Mouse (Mus musculus) monocyte, adult 59 days (primary cell): Measurements from ENCODE around the gene Slc3a1. TPM values are rescaled to one million over a fixed set of nuclear protein-coding genes. Genes with fewer than 3 reads are reported as not detected.

Experiments
- total RNA-seq, 2 experiments: library from RNA; stranded (reverse); gene quantifications; one replicate each; pipeline ENCODE4 v1.2.4; 2023

The Slc3a1 gene
- total RNA-seq: not detected

GRCm38 (mm10) chr17:85028093-85028739, at the start of gene Slc3a1:
Gene Slc3a1 (plus strand): TSS chr17:85028376.

DNA sequence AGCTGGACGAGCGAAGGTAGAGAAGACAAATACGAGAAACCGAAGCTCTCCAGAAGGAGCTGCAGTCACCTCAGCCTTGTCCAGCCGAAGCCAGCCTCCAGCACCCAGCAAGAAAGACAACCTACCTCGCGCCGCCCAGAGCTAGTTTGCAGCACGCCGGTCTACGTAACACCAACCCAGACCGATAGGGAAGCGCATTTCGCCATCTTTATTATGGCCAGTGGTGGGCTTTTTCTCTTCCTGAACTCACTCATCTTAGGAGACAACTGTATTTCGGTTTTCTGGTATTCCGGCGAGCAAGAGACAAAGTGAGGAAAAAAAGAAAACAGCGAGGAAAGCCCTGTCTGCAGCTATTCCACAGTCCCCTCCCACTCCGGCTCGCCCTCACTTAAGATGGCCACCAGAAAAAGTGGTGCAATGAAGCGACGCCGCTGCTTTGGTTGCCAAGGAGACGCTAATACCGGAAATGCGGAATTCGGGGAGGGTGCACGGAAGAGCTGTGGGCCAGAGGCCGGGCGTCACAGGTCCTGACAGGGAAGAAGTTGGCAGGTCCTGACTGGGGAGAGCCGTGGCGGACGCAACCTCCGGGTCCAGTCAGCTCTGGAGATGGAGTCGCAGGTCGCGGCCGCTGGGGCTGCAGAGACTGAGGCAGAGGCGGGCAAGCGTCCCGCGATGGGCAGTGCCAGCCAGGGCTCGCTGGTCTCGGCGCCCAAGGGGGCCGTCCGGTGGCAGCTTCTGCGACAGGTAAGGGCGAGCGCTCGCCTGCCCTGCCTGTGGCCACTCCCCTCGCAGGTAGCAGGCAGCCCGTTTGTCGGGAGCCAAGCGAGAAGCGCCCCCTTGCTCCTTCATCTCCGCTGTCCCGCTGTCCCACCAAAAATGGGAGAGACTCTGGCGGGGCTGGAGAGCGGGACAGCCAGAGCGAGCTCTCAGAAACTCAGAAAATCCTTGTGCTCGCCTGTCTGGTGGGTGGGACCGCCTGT, 62.2 kb downstream of the Slc3a1 start, which contains the start of the genes Prepl and Camkmt:
Prepl (minus strand) TSS at position 122 of the 980 bp plus-strand sequence.
Camkmt (plus strand) TSS at position 433 of the 980 bp plus-strand sequence.

Other genes with a start within 250 kb of the Slc3a1 start
- 10 to 100 TPM; 21.1 to 27.5 TPM for gene Lrpprc, start 237.6 kb upstream of the Slc3a1 start, total RNA-seq
- 10 to 100 TPM; 44.8 to 55.1 TPM for gene Ppm1b, start 71.6 kb upstream of the Slc3a1 start, total RNA-seq
- 10 to 100 TPM; 15.3 to 15.8 TPM for gene Prepl, start 61.9 kb downstream of the Slc3a1 start, total RNA-seq
- gene Camkmt, start 62.2 kb downstream of the Slc3a1 start, total RNA-seq: 10 to 100 TPM; 10.0 to 15.2 TPM